Mouse (Mus musculus) regulatory T cell (primary cell): ENCODE measurements at regions not wholly inside any gene's neighbourhood (a gene's known extent, or its start where the extent isn't known, plus 50 kb on each side); places are given as distances from the start of the nearest gene placed in this dataset.

Experiments
- in situ Hi-C: fragments of 300-600 bp; cut with MboI, MseI; formaldehyde crosslinking; loops from one replicate; pipeline ENCODE4 v1.15.1; 2025; ENCODE audit warnings: high pct_unique_total_duplicates

DNA sequence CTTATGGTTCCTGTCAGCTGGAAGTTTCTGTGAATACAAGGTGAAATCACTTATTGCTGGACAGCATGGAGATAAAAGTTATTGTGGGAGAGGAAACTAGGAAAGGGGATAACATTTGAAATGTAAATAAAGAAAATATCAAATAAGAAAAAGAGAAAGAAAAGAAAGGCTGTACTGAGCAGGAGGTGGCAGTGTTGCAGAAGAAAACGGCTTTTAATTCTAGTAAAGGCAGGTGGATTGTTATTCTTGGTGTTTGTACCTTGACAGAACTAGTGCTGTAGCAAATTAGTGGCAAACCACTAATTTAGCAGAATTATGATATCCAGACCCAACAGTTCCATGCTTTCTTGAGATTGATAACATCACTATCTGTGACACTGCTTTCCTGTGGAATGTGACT, 52.6 kb downstream of the Gm10358 start:
- in situ Hi-C loops = no loop called here

- in situ Hi-C loops = no loop called here
Measured at GRCm38 (mm10) chr8:75350141-75350540, 56.2 kb downstream of the Gm10358 start.

DNA sequence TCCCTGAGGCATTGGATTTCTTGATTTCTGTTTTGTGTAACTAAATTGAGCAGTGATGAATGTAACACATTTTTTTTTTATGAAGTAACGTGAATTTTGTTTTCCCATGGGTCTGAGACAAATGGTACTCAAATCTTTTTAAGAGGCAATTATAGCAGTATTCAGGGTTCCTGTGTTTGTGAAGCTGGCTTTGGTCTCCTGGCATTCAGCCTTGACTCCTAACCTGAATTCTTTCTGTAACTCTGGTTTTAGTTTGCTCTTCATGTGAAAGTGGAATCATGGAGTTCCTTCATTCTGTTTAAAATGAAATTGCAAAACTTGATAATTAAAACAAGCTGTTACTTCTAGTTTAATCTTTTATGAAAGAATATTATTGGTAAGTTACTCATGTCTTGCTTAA, 58.3 kb downstream of the Gm10358 start:
- in situ Hi-C loops = no loop called here

DNA sequence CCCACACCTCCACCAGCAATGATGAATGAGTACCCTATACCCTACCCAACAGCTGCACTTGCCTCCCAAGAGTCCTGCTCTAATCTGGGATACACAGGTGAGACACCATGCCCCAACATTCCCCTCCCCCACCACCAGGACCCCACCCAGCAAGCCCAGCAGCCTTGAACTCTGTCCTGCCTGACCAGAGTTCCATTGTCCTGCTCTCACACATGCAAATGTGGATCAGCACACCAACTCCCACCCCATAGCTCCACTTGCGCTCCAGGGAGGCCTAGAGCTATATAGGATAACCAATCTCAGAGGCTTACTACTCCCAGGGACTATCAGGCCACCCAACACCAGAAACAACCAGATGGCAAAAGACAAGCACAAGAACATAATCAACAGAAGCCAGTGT, 85.8 kb downstream of the Gm10358 start:
- in situ Hi-C loops = loop anchor here (25.0 kb wide), 1 partner anchor 492 kb away; no protein-coding TSS in a partner anchor

GRCm38 (mm10) chr8:75318526-75318925, 87.9 kb downstream of the Gm10358 start:
- in situ Hi-C loops = loop anchor here (25.0 kb wide), 1 partner anchor 494 kb away; no protein-coding TSS in a partner anchor

DNA sequence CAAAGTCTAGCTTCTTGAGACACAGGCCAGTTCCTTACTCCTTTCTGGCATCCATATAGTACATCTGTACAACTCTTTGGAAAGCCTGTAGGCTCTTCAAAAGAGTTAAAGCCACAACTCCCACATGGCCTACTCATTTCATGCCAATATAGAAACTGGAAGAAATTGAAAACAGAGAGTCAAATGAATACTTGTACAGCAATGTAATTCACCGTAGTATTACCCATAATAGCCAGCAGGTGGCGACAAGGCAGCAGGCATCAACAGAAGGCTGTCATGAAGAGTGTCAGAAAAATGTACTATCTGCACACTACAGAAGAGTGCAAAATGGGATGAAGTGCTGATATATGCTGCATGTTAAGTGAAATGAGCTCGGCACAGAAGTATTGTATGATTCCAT, 90.5 kb downstream of the Gm10358 start:
- in situ Hi-C loops = loop anchor here (25.0 kb wide), 1 partner anchor 496 kb away; no protein-coding TSS in a partner anchor

DNA sequence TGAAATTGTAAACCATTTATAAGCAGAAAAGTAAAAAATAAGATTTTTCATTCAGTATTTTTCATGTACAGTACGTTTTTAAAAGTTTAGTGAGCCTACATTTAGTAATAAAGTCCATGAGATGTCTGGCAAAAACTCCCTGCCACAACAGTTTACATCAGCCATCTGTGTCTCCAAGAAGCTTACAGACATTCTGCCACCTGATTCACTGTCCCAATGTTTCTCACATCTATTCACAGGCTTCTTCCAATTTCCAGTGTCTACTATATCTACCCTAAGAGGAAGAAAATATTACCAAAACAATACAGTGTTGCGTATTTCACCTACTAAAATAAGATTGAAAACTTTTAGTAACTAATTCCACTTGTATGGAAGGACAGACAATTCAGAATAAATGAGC, 95.7 kb downstream of the Rasd2 start:
- in situ Hi-C loops = loop anchor here (25.0 kb wide), 1 partner anchor 503 kb away; no protein-coding TSS in a partner anchor

DNA sequence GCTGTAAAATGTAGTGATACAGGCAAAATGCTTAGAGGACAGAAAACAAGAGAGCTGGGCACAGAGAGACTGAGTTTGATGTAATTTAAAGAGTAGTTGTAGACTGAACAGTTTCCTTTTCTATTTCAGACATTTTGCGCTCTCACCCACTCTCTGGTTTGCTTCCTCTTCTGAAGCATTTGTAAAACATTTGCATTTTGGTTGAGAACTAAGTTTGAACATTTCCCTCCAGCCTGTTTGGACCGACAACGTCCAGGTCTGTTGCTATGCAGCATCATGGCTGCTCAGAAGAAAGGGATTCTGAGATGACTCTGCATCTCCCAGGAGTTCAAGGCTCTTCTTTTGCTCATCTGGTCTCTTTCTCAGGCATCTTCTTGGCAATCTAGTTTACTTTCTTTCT, 78.2 kb downstream of the Rasd2 start:
- in situ Hi-C loops = no loop called here

DNA sequence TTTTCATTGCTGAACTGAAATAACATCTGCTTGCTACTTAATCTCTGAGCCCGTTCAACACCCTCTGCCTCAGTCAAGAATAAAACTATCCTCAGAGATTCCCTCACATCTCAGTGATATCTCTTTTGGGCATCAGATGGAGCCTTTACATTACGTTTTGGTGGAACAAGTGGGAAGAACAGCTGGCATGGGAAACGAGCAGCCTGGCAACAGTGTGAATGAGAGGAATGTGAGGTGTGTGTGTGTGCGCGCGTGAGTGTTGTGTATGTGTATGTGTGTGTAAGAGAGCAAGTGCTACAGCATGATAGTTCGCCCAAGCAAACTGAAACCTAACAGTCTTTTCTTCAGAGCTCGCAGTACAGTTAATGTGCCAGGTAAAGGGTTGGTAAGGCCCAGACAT, 76.2 kb downstream of the Rasd2 start:
- in situ Hi-C loops = no loop called here
